ENCODE assay signal across 1 mouse cellular context in the genomic region with DNA sequence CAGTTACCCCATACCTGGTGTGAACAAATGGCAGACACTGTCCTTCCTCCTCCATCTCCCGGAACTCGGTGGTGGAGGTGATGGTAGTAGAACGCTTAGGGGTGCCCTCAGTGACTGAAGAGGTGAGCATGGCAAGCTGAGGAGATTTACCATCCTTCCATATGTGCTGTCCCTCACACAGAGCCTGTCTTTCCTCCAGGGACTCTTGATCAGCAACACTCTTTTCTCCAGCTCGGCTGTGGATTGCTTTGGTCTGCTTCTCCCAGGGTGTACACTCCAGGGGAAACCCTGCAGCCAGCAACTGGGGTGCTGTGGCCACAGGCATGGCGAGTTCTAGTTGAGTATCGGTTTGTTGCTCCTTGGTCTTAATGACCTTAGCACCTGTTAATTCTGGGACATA.
TF ChIP-seq lines count a peak whose summit lies in the region.

No protein-coding gene starts in this region.

TF ChIP-seq in CH12.LX, 34 proteins besides CTCF, POLR2A, EP300 and RAD21 (continued from another document):
- TF ChIP-seq MEF2A (IDR thresholded peaks at IDR 0.05; ENCODE audit: borderline replicate concordance, low read depth, low read length) (peak; percentile 53; the same call in 1 of the 2 replicates), ZNF384 (IDR thresholded peaks at IDR 0.05; ENCODE audit: low read depth, low read length) (no peak), SMC3 (IDR thresholded peaks at IDR 0.05; ENCODE audit: low read depth, low read length) (0 out of 2 replicates have a peak, but pooled peaks have one; percentile 1), JUN (IDR thresholded peaks at IDR 0.05; ENCODE audit: insufficient read depth, low read depth, low read length) (no peak), JUND (conservative IDR thresholded peaks at IDR 0.05; ENCODE audit: low read depth, low read length) (no peak), HCFC1 (IDR thresholded peaks at IDR 0.05; ENCODE audit: low read depth, low read length) (peak; percentile 54), SIN3A (IDR thresholded peaks at IDR 0.05; ENCODE audit: low read length) (no peak; the same call in 1 of the 2 replicates)
